Comparison of ENCODE assay signal across 8 mouse cellular contexts in the genomic region with DNA sequence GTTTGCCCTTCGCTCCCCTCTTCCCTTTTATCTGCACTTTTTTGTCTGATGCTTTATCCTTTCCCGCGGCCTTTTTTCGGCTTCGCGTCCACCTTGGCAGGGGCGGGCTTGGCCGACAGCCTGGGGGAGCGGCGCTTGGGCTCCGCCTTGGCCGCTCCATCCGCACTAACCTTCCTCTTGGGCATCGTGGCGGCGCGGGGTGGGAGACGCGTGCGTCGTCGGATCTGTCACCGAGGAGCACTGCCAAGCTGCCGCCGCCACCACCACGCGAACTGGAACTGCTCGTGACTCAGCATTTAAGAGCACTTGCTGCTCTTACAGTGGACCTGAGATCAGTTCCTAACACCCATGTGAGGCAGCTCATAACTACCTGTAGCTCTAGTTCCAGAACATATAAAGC. TPM values are rescaled to one million over a fixed set of nuclear protein-coding genes. Genes with fewer than 3 reads are reported as not detected.
DNase-seq lines count a peak whose midpoint lies in the region; ATAC-seq and TF ChIP-seq lines count a peak whose summit lies in the region.
"Not testable (repeated sequence)": the region's sequence is repeated elsewhere in the genome, so short reads cannot be mapped to it uniquely, and the experiment has no call there.

No protein-coding gene starts in this region.

- peak overlapping the region; percentile 28 for H3K4me3 ChIP-seq in hindbrain, embryonic 11.5 days (ENCODE audit: low read depth, low read length)
- peak overlapping the region; percentile 7 for H3K4me3 ChIP-seq in lung, adult 2 months (replicated peaks; ENCODE audit: extremely low read depth, low read depth, low read length)
- peak overlapping the region; percentile 31 for H3K4me3 ChIP-seq in stomach, embryonic 14.5 days (ENCODE audit: low read depth, low read length)

- not testable (repeated sequence) for TF ChIP-seq POLR2A in lung, adult 2 months (IDR thresholded peaks at IDR 0.05; ENCODE audit: borderline replicate concordance, extremely low read depth, low read depth, low read length)

- not testable (repeated sequence) for H3K9me3 ChIP-seq in hindbrain, embryonic 11.5 days (ENCODE audit: control insufficient read depth, low read length); stomach, embryonic 14.5 days (ENCODE audit: control insufficient read depth, low read depth, low read length)

- not testable (repeated sequence) for H3K4me1 ChIP-seq in hindbrain, embryonic 11.5 days (replicated peaks; ENCODE audit: control insufficient read depth, insufficient read depth, low read length); lung, adult 2 months (ENCODE audit: control insufficient read depth, insufficient read depth, low read length); stomach, embryonic 14.5 days (ENCODE audit: control insufficient read depth, insufficient read depth, low read length)

- H3K27me3 ChIP-seq in hindbrain, embryonic 11.5 days (ENCODE audit: control insufficient read depth, insufficient read depth, low read length); stomach, embryonic 14.5 days (ENCODE audit: control insufficient read depth, insufficient read depth, low read length): not testable (repeated sequence)

- peak overlapping the region; percentile 54 for H3K4me2 ChIP-seq in hindbrain, embryonic 11.5 days (replicated peaks; ENCODE audit: low read depth, low read length)
- peak overlapping the region; percentile 53 for H3K4me2 ChIP-seq in stomach, embryonic 14.5 days (replicated peaks; ENCODE audit: low read depth, low read length)

- not testable (repeated sequence) for ATAC-seq in hindbrain, embryonic 11.5 days (ENCODE audit: low FRiP score); stomach, embryonic 14.5 days (ENCODE audit: insufficient number of reproducible peaks, insufficient read depth, low FRiP score, low read depth)

- H3K27ac ChIP-seq in hindbrain, embryonic 11.5 days (ENCODE audit: low read depth, low read length); stomach, embryonic 14.5 days (ENCODE audit: low read length): not testable (repeated sequence)

- TF ChIP-seq CTCF in lung, adult 2 months (IDR thresholded peaks at IDR 0.05; ENCODE audit: insufficient read depth, low read length), result not testable (repeated sequence)

- WGBS in hindbrain, embryonic 11.5 days, result 4% methylated on average over 28 of the region's 28 CpGs
- WGBS in lung, adult 2 months, result 4% methylated on average over 28 of the region's 28 CpGs
- WGBS in stomach, embryonic 14.5 days, result 1% methylated on average over 28 of the region's 28 CpGs

- peak; percentile 45 to 49 for DNase-seq in adrenal gland, adult 18-20 months (ENCODE audit: low spot score in 2 of 2)
- peak; percentile 36 for DNase-seq in embryo, embryonic 11 days
- DNase-seq in gastrocnemius, adult 18-20 months (ENCODE audit: low spot score), result peak; percentile 29
- DNase-seq in hindbrain, embryonic 11.5 days (ENCODE audit: low spot score), result peak; percentile 51
- peak; percentile 35 for DNase-seq in layer of hippocampus, adult 9-11 months
- DNase-seq in lung, adult 2 months, result peak; percentile 31
- peak; percentile 20 to 23 for DNase-seq in natural killer cell, adult 2 months (ENCODE audit: low spot score in 2 of 2)

- H3K9ac ChIP-seq in hindbrain, embryonic 11.5 days (ENCODE audit: low read depth, low read length), result 0 out of 2 replicates have a peak overlapping the region, but pooled peaks have one; percentile 23
- H3K9ac ChIP-seq in stomach, embryonic 14.5 days (replicated peaks; ENCODE audit: low read depth, low read length), result not testable (repeated sequence)

- not testable (repeated sequence) for H3K36me3 ChIP-seq in hindbrain, embryonic 11.5 days (ENCODE audit: control insufficient read depth, insufficient read depth, low read length); stomach, embryonic 14.5 days (ENCODE audit: control insufficient read depth, insufficient read depth, low read length)

RNA-seq across cellular contexts. Expression of a gene that starts 20.9 kb away (rescaled TPM):
- 1 to 10 TPM; 3.6 to 4.3 TPM for total RNA-seq in adrenal gland, adult 18-20 months (2021)
- total RNA-seq in gastrocnemius, adult 18-20 months (2021), result 1 to 10 TPM; 5.6 to 9.7 TPM
- 3.4 and 4.5 TPM in 2 replicates for polyA plus RNA-seq in hindbrain, embryonic 11.5 days (2014; fragmentation: Nextera tagmentation; extraction: Ambion mirVana)
- 131 and 184 TPM in 2 replicates for polyA plus RNA-seq in lung, adult 2 months (2012; rRNA removed)
- polyA plus RNA-seq in stomach, embryonic 14.5 days (2014; fragmentation: Nextera tagmentation; extraction: Ambion mirVana), result 5.7 and 6.7 TPM in 2 replicates

RNA-seq across cellular contexts. Expression of a gene that starts 21.0 kb away (rescaled TPM):
- total RNA-seq in adrenal gland, adult 18-20 months (2021), result 10 to 100 TPM; 60.3 to 63.1 TPM
- 10 to 100 TPM; 28.3 to 28.7 TPM for total RNA-seq in gastrocnemius, adult 18-20 months (2021)
- polyA plus RNA-seq in hindbrain, embryonic 11.5 days (2014; fragmentation: Nextera tagmentation; extraction: Ambion mirVana), result 54.3 and 58.6 TPM in 2 replicates
- 3.4 and 6.9 TPM in 2 replicates for polyA plus RNA-seq in lung, adult 2 months (2012; rRNA removed)
- polyA plus RNA-seq in stomach, embryonic 14.5 days (2014; fragmentation: Nextera tagmentation; extraction: Ambion mirVana), result 51.6 and 53.3 TPM in 2 replicates

RNA-seq across cellular contexts. Expression of a gene that starts 36.4 kb away (rescaled TPM):
- 10 to 100 TPM; 12.6 to 14.7 TPM for total RNA-seq in adrenal gland, adult 18-20 months (2021)
- 1 to 10 TPM in 1 of 2 experiments, under 1 TPM in 1; 0.71 to 1.3 TPM for total RNA-seq in gastrocnemius, adult 18-20 months (2021)
- polyA plus RNA-seq in hindbrain, embryonic 11.5 days (2014; fragmentation: Nextera tagmentation; extraction: Ambion mirVana), result 1.3 and 1.4 TPM in 2 replicates
- 9.3 and 16.2 TPM in 2 replicates for polyA plus RNA-seq in lung, adult 2 months (2012; rRNA removed)
- polyA plus RNA-seq in stomach, embryonic 14.5 days (2014; fragmentation: Nextera tagmentation; extraction: Ambion mirVana), result 3.1 and 3.6 TPM in 2 replicates

Comparison
In these comparisons a context has a peak if more than half of its experiments do, and no peak if none do; other contexts are left out.
1. RNA of a gene that starts 20.9 kb away (polyA plus RNA-seq): 131 to 184 TPM in lung, adult 2 months; 5.7 to 6.7 TPM in stomach, embryonic 14.5 days and 3.4 to 4.5 TPM in hindbrain, embryonic 11.5 days; every median in the first group is over 10 times any median in the second.
2. Peak in every context shown above with its lines, with median percentiles within 50 percentile points of each other: DNase-seq and H3K4me3 ChIP-seq.